Mouse (Mus musculus) gastrocnemius, postnatal 25 days (tissue): ENCODE measurements around the gene Adam11. TPM values are rescaled to one million over a fixed set of nuclear protein-coding genes. Genes with fewer than 3 reads are reported as not detected.
A peak's percentile ranks its signal among the peaks of the same experiment; 100 is the strongest.
"Not testable (repeated sequence)": the region's sequence is repeated elsewhere in the genome, so short reads cannot be mapped to it uniquely, and the experiment has no call there.

ENCODE experiments used
- DNase-seq: peaks from one replicate; pipeline ENCODE4 v3.0.0; 2022
- long read RNA-seq, 2 experiments: library from polyadenylated mRNA; stranded (forward); transcript quantifications; one replicate each; pipeline ENCODE4 v2.0.0; 2021
- total RNA-seq, 2 experiments: library from RNA; stranded (reverse); gene quantifications; 1 replicate in 1 of 2; 2 replicates in 1 of 2; pipeline ENCODE4 v1.2.3; 2021

The Adam11 gene
- total RNA-seq, result under 1 TPM; 0.29 to 0.77 TPM
- long read RNA-seq, experiment 1, partial matches to known transcripts, result 0 of 2 reads
- long read RNA-seq, experiment 1, other reads (novel, unspliced or antisense), result 2 of 2 reads
- long read RNA-seq, experiment 2, partial matches to known transcripts, result 1 of 1 reads
- long read RNA-seq, experiment 2, other reads (novel, unspliced or antisense), result 0 of 1 reads

DNA sequence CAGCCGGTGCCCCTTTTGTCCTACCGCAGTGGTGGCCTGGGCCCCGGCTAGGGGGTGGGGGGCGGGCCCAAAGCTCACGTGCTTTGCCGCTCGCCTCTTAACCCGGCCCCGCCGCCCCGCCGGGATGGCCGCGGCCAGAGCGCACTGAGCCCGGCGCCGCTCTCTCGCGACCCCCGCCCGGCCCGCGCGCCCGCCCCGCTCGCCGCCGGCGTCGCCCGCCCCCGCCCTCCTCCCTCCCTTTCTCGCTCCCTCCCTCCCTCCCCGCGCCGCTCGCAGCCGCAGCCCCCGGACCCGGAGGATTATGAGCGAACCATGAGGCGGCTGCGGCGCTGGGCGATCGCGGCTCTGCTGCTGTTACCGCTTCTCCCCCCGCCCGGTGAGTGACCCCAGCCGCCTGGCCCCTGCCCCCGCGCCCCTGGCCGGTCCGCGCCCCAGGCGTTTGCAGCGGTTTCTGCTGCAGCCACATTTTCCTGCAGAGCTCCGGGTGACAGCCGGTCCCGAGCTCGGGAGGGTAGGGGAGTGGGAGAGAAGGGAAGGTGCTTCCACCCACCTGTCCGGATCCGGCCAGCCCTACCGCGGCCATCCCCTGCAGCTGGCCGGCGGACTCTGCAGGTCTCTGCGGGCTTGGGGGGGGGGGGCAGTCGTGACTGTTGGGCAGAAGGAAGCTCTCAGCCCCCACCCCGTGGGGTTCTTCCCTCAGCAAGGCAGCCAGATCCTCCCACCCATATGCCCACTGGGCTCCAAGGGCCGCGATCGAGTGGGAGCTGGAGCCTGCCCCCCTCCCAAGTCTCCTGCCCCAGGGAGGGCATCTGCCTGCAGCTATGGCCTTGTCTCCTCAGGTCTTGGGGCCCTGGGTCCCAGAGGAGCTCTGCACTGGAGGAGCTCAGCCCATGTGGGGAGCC lies at the start of gene Adam11:
Gene Adam11 (plus strand): TSS at position 131 of the 902 bp plus-strand sequence.
- no peak for DNase-seq

DNA sequence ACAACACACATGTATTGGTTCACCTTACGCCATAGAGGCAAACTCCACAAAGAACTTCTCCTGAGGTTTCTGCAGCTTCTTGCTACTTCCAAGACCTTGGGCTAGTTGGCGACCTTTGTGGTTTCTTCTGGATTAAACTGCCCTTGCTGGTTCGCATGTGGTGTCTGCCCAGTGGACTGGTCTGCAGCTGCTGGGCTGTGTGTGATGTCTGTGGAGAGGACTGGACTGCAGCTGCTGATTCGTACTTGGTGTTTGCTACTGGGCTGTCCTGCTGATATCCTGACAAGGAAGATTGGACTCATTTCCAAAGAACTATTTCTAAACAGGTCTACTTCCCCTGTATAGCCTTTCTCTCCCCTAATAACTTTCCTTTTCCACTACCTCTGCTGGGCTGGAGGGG lies 48.8 kb upstream of the Adam11 start:
- DNase-seq, result no peak

DNA sequence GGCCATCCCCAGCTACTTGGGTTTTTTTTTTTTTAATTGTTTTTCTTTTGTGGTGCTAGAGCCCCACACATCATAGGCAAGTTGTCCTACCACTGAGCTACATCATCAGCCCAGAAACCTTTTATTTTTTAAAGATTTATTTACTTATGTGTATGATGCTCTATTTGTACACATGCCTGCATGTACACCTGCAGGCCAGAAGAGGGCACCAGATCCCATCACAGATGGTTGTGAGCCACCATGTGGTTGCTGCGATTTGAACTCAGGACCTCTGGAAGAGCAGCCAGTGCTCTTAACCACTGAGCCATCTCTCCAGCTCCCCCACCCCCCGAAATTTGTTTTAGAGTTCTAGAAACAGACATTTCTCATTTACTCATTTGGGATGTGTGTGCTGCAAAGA lies 46.7 kb upstream of the Adam11 start:
- not testable (repeated sequence) for DNase-seq

DNA sequence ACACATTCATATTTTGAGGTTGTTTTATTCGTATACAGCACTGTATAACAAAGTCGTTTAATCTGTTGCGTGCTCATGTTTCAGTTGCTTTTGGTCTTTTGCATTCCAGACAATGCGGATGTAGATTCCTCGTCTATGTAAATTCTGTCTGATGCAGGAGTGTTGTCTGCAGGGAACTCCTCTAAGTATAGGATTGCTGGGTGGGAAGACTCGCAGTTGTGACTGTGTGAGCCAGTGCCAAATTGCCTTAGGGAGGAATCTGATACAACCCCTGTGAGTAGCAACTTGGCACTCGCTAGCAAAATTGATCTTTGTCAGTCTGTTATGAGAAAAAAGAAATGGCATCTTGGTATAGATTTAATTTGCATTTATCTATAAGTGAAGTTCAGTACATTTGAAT lies 45.1 kb upstream of the Adam11 start:
- no peak for DNase-seq

DNA sequence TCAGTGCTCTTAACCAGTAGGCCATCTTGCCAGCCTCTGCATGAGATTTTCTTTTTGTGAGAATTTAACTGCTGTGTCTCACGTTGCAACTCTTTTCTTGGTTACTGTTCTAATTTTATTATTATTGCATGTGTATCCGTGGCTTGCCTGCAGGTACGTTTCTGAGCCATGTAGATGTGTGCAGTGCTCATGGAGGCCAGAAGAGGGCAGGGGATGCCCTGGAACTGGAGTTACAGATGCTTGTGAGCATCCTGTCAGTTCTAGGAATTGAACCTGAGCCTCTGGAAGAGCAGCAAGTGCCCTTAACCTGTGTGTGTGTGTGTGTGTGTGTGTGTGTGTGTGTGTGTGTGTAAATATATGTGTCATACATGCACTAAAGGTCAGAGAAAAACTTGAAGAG lies 35.7 kb upstream of the Adam11 start:
- DNase-seq, result no peak

DNA sequence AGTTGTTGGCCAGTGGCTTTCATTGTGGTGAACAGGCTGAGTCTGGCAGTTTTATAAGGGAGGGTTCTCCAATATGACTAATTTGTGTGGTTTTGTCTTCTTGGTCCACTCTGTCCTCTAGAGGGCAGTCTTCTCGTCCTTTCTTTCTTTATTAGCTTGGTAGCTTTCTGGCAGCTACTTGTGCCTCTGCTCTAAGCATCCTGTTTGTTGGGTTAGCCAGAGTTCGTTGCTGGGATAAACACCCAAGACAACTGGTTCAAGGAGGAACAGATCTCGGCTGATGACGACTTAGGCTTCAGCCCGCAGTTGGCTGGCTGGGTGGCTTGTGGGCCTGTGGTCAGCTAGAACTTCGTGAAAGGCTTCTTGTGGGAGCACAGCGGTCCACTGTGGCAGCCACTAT lies 32.6 kb upstream of the Adam11 start:
- DNase-seq, result peak; percentile 61

DNA sequence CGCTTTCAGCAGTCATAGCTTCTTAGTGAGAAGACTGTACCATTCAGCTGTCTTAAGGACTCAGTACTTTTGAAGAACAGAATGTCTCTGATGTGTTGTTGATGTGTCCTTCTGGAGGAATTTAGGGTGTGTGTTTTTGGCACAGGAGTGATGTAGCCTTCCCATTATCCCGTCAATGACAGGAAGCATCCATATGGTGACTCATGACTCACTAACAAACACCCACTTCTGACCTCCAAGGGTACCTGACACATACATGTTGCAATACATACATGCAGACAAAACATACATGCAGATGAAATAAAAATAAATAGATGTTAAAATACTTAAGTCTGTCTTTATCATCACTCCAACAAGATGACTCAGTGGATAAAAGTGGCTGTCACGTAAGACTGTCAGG lies 31.4 kb upstream of the Adam11 start:
- no peak for DNase-seq

DNA sequence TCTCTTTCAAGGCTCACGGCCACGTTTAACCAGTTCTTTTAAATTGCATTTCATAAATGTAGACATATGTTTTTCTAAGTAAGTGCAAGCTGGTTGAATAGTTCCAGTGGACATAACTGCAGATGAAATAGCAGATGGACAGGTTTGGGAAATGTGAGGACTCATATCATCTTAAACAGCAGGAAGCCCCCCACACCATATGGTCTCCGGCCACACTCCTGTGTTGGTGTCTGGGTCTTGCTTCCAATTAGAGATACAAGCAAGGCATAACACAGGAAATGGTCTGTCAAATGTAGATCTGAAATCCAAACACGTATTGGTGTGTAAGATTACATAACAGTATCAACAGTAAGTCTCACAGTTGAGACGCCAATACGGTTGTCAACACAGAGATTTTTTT lies 29.9 kb upstream of the Adam11 start:
- DNase-seq, result no peak

DNA sequence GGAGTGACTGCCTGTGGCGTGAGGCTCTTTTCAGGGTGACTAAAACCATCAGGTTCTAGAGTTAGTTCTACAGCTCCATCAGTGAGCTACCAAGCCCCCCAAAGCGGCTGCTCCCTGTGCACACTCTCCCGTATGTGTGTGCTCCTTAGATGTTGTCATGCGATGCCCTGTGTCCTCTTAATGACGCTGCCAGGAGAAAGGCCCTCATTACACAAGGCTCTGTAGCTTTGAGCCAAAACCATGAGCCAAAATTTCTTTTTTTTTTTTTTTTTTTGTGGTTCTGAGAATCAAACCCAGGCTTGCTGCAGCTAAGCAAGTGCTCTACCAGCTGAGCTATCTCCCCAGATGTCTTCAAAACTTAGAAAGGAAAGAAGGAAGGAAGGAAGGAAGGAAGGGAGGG lies 28.1 kb upstream of the Adam11 start:
- DNase-seq, result no peak

DNA sequence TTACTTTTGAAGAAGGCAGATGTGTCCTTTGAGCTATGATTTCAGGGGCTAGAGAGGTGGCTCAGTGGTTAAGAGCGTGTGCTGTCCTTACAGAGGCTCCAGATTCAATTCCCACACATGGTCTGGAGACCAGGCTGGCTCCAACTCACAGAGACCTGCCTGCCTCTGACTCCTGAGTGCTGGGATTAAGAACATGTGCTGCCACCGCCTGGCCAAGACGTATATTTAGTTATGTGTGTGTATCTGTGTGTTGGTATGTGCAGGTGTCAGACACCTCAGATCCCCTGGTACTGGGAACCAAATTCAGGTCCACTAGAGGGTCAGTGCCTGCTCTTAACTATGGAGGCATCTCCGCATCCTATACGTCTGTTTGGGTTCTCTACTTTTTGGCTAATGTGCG lies 26.3 kb upstream of the Adam11 start:
- no peak for DNase-seq

DNA sequence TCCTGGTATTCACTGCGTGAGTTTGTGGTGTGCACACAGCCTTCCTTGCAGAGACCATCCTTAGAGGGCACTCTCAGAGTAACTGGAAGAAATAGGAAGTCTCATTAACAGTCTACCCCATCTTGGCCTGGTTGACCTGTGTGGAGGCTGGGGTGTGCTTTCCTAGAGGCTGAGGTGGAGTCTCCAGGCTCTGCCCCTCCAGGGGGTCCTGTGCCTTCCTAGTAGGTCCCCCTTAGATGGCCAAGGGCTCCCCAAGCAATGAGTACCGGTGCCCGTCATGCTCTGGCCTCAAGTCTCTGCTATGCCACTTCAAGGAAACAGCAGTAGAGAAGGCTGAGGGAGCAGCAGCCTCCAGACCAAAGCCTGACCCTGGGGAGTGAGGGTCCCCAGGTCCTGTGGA lies 23.2 kb upstream of the Adam11 start:
- DNase-seq, result no peak

DNA sequence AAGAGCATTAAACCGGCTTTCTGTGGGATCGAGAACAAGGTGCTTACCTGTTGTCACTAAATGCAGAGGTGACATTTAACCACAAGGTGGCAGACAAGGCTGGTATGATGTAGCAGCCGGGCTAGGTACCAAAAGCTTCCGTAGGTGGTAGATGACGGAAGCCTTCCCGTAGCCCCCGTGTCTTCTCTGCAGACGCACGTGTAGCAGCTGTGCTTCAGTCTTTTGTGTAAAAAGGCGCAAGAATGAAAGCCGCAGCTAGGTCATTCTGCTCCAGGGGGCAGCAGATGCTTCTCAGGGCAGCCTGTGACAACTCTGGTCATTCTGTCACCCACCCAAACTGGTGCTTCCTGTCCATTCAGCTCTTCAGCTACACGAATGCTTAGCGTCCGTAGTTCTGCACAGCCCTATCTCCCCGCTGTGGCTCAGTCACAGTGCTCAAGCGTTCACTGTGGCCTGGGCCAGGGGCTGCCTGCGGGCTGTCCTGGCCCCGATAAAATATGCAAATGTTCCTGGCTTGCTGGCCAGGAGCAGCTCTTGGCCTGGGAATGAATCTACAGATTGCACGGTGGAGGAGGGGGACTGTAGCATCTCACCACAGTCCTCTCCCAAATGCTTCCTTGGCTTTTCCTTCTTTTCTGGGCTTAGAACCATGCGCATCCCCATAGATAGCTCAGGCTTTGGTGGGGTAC lies 21.8 kb upstream of the Adam11 start:
- no peak for DNase-seq

DNA sequence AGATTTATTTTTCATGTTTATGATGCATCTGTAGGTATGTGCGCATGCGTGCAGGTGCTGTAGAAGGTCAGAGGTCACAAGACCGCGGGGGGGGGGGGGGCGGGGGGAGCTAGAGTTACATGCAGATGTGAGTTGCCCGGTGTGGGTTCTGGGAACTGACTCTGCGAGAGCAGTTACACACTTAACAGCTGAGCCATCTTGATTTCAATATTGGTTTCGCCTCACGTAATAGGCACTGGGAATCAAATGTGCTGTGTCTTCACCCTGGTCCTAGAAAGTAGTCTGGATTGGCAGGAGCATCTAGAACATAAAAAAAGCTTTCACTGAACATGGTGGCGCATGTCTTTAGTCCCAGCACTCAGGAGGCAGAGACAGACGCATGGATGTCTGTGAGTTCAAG lies 20.6 kb upstream of the Adam11 start:
- DNase-seq, result no peak

DNA sequence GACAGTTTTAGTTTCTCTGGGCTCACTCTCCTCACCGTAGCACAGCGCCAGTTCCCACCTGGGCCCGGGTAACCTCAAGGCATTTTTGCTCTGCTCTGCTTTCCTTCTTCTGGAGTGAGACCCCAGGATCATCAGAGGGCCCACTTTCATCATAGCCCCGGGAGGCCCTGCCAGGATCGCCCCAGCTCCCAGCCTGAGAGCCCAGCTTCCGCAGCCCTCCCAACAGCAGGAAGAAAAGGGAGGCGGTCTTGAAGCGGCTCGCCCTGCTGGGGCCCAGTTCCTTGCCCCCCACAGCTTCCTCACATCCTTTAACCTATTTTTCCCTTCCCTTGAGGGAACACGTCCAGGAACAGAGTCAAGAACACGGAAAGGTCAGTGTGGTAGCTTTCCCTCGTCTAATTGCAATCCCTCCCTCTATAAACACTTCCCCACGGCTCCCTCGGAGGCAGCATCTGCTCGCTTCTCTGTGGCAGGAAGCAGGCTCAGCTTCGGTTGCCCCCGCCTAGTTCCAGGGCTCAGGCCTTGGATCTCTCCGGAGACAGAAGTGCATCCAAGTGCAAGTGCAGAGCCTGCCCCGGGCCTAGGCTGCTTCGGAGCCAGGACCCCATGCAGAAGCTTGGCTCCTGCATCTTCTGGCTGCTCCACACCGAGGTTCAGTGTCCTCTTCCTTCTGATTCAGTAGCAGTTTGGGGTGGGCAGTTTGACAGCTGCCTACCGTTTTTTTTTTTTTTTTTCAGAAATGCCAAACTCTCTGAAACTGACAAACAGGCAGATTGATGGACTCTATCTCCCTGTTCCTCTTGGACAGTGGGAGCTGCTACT lies 19.9 kb upstream of the Adam11 start:
- DNase-seq, result no peak

DNA sequence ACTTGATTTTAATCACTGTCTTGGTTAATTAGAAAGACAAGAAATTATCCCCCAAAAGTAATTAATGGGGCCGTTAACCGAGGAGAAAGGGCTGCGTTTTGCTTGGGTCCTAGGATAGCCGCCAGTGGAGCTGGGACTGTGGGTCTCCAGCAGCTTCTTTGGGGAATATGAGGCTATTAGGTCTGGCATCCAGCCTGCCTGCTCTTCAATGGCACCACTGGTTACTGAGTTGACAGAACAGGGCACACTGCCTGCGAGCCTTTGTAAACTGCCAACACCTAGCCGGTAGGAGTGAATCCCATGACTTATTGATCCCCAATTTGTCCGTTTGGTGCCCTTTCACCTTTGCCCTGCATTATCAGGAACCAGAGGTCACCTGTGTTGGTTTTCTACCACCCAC lies 19.2 kb upstream of the Adam11 start:
- DNase-seq, result no peak

DNA sequence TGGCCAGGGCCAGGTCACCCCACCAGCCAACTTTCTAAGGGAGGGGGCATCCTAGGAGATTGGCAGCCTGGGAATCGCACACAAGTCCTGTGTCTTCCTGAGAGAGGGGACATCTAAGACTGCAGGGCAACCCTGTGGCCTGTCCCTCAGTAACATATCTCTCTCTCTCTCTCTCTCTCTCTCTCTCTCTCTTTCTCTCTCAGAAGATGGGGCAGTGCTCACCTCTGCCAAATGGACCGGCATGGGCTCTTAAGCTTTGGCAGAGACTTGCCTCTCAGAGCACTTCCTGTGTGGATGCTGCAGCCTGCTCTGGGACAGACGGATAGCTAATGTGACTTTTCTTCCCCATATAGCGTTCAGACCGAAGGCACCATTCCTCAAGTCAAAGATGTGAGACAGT lies 18.4 kb upstream of the Adam11 start:
- DNase-seq, result no peak

DNA sequence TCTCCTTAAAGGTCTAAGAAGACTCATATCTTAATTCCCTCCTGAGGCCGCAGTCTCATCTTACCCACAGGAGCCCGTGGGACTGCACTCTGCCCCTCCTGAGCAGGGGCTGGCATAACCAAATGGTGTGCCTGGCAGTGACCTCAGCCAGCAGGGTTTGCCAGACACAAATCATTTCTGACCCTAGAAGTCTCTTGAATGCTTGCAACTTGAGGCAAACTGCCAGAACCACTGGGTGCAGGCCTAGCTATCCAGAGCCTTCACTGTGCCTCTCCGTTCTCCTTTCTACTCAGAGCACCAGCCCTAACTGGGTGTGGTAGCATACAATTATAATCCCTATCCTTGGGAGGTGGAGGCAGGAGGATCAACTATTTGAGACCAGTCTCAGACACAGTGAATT lies 16.5 kb upstream of the Adam11 start:
- DNase-seq, result no peak

DNA sequence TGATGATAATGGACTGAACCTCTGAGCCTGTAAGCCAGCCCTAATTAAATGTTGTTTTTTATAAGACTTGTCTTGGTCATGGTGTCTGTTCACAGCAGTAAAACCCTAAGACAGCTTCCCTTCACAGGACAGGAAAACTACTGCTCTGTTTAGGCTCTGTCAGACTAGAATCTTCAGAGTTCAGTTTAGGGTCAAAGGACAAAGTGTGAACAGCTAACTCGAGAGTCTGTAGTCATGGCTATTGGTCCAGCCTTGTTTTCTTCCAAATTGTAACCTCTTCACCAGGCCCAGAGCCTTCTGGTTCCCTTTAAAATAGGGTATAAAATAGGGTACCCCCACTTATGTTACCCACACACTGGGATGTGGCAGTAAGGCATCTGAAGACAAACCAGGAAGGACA lies 13.4 kb upstream of the Adam11 start:
- no peak for DNase-seq

DNA sequence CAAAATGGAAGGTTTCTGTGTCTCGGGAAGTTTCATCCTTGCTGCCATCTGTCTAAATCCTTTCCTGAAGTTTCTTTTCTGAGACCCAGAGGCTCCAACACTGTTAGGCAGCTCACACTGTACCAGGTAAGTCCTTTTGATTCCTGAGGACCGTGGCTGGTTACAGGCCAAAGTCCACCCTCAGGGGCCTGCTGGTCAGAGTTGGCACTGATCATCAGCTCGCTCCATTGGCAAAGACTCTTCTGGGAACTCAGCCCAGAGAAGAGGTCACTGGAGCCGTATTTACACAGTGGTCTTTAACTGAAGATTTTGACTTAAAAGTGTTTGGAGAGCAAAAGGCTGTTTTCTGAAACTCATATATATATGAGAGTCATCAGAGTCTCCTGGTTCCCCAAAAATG lies 12.9 kb upstream of the Adam11 start:
- no peak for DNase-seq

DNA sequence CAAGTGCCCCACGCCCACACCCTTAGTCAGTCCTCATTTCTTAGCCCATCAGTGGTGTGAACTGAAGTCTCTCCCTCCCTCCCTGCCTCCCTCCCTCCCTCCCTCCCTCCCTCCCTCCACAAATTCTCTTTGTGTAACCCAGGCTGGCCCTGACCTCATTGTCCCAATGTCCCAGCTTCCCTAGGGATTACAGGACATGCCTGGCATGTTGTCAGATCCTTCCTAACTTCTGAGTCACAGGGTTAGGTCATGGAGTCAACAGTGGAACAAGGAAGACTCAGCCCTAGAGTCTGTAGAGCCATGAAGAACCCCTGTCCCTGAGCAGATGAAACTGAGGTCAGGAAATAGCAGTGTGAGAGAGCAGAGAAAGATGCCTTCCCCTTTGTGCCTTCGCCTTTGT lies 11.5 kb upstream of the Adam11 start:
- no peak for DNase-seq

DNA sequence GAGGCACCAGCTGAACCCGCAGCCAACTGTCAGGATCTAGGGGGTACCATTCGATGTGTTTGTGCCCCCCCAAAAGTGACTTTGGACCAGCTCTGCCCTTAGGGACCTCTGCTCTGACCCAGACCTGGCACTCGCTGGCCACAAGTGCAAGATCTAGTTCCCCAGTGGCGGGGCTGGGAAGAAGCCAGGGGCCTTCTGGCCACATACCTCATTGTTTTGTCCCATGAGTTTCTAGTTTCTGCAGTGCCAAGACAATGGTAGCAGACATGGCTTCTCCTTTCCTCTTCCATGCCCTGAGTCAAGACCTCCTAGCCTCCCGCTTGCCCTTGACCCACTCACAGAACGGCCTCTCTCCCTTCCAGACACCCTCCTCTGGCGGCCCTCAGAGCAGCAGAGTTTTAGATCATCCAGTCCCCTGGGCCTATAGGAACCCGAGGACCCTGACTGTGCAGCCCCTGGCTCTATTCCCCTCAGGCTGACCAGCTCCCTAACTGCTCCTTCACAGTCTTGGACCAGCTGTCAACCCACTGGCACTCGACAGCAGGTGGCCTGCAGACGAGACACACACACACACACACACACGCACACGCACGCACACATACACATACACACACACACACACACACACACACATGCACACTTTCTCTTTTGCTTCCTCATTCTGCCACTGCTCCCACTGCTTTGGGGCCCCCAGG lies 8.2 kb upstream of the Adam11 start:
- no peak for DNase-seq
